Mouse (Mus musculus): ENCODE measurements around the gene Arpc4. TPM values are rescaled to one million over a fixed set of nuclear protein-coding genes. Genes with fewer than 3 reads are reported as not detected.

The Arpc4 gene
- polyA plus RNA-seq, 1 experiment = 14.4 TPM

DNA sequence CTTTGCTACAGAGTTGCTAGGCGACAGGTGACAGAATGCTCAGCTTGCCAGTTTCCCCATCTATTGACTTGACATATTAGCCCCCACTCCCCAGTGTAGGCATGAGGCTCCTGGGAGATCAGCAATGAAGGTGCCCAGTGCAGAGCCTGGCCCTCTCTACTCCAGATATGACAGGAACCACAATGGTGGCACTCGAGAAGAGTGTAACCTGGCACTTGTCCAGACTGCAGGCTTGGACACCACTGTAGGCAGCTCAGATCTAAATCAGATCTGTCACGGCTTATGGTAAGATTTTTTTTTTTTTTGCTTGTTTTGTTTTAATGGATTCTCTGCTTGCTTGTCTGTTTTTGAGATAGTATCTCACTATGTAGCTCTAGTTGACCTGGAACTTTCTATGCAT is 55.7 kb downstream of the Arpc4 start:
- Histone ChIP-seq H3K4me3 (ENCODE audit: control insufficient read depth, low read depth, low read length) (no peak overlapping the region), H3K27me3 (ENCODE audit: control insufficient read depth, insufficient read depth, low read length) (no peaks in the 10 kb centered on the region), H3K36me3 (ENCODE audit: control insufficient read depth, insufficient read depth, low read length) (no peaks in the 10 kb centered on the region), H3K27ac (ENCODE audit: control insufficient read depth, insufficient read depth, low read depth, low read length) (no peak overlapping the region), H3K4me1 (ENCODE audit: control insufficient read depth, insufficient read depth, low read length) (no peaks in the 10 kb centered on the region; the same call in 1 of the 2 replicates)
- TF ChIP-seq CTCF (IDR thresholded peaks at IDR 0.05; ENCODE audit: control insufficient read depth, insufficient read depth, insufficient replicate concordance, low read depth, low read length) (no peak), POLR2A (IDR thresholded peaks at IDR 0.05; ENCODE audit: control insufficient read depth, low read depth, low read length) (no peak)

DNA sequence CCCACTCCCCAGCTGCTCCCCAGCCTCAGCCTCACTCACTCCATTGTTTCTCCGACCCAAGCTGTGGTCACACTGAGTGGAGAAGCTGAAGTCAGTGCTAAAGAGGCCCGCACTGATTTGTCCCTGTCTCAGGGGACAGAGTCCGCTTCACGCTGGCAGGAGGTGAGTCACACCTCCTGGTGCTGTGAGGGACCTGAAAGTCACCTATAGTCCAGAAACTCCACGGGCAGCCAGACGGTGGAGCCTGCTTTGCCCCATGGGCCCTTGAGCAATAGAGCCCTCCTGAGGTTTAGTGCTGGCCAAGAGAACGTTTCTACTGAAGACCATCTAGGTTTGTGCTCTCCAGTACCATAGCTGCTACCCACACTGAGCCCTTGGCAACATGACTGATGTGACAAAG is 56.8 kb downstream of the Arpc4 start:
- Histone ChIP-seq H3K4me3 (ENCODE audit: control insufficient read depth, low read depth, low read length) (no peak overlapping the region), H3K27me3 (ENCODE audit: control insufficient read depth, insufficient read depth, low read length) (no peaks in the 10 kb centered on the region), H3K4me1 (ENCODE audit: control insufficient read depth, insufficient read depth, low read length) (no peaks in the 10 kb centered on the region; the same call in 1 of the 2 replicates), H3K36me3 (ENCODE audit: control insufficient read depth, insufficient read depth, low read length) (no peaks in the 10 kb centered on the region), H3K27ac (ENCODE audit: control insufficient read depth, insufficient read depth, low read depth, low read length) (no peak overlapping the region)
- TF ChIP-seq CTCF (IDR thresholded peaks at IDR 0.05; ENCODE audit: control insufficient read depth, insufficient read depth, insufficient replicate concordance, low read depth, low read length) = no peak
- no peak for TF ChIP-seq POLR2A (IDR thresholded peaks at IDR 0.05; ENCODE audit: control insufficient read depth, low read depth, low read length)

GRCm38 (mm10) chr6:113435664-113436205 is 57.8 kb downstream of the Arpc4 start, which contains the start of gene Cidec:
Cidec (minus strand) TSS chr6:113435760.
- Histone ChIP-seq H3K27ac (ENCODE audit: control insufficient read depth, insufficient read depth, low read depth, low read length) (no peak within 1 kb of the TSS), H3K27me3 (ENCODE audit: control insufficient read depth, insufficient read depth, low read length) (no peaks in the 10 kb centered on the region)
- TF ChIP-seq CTCF (IDR thresholded peaks at IDR 0.05; ENCODE audit: control insufficient read depth, insufficient read depth, insufficient replicate concordance, low read depth, low read length) = no peak
- no peak for TF ChIP-seq POLR2A (IDR thresholded peaks at IDR 0.05; ENCODE audit: control insufficient read depth, low read depth, low read length)

DNA sequence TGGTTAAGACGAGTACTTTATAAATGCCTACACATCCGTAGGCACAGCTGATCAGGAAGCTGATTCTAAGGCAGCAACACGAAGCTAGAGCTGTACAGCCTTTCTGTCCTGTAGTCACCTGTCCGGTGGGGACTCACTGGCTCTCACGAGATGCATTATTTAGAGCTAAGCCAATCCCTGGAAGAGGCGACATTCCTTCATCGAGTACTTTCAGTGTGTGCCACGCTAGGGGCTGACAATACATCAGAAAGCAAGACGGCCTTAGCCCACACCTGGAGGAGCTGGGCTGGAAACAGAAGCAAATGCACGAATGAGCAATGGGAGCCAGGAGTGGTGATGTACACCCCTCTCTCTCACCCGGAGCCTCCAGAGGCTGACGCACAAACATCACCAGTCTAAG is 59.2 kb downstream of the Arpc4 start:
- Histone ChIP-seq H3K36me3 (ENCODE audit: control insufficient read depth, insufficient read depth, low read length) (no peaks in the 10 kb centered on the region), H3K27ac (ENCODE audit: control insufficient read depth, insufficient read depth, low read depth, low read length) (no peak overlapping the region), H3K4me3 (ENCODE audit: control insufficient read depth, low read depth, low read length) (no peak overlapping the region), H3K4me1 (ENCODE audit: control insufficient read depth, insufficient read depth, low read length) (no peaks in the 10 kb centered on the region; the same call in 1 of the 2 replicates), H3K27me3 (ENCODE audit: control insufficient read depth, insufficient read depth, low read length) (no peaks in the 10 kb centered on the region)
- TF ChIP-seq POLR2A (IDR thresholded peaks at IDR 0.05; ENCODE audit: control insufficient read depth, low read depth, low read length) (no peak), CTCF (IDR thresholded peaks at IDR 0.05; ENCODE audit: control insufficient read depth, insufficient read depth, insufficient replicate concordance, low read depth, low read length) (no peak)

More at GRCm38 (mm10) chr6:113435664-113436205, 57.8 kb downstream of the Arpc4 start, which contains the start of gene Cidec:
- H3K4me3 ChIP-seq (ENCODE audit: control insufficient read depth, low read depth, low read length) = no peak within 1 kb of the TSS
- no peaks in the 10 kb centered on the region; the same call in 1 of the 2 replicates for H3K4me1 ChIP-seq (ENCODE audit: control insufficient read depth, insufficient read depth, low read length)
- H3K36me3 ChIP-seq (ENCODE audit: control insufficient read depth, insufficient read depth, low read length) = no peaks in the 10 kb centered on the region

GRCm38 (mm10) chr6:113438721-113439430 is 61.0 kb downstream of the Arpc4 start:
- TF ChIP-seq CTCF (IDR thresholded peaks at IDR 0.05; ENCODE audit: control insufficient read depth, insufficient read depth, insufficient replicate concordance, low read depth, low read length) (no peak), POLR2A (IDR thresholded peaks at IDR 0.05; ENCODE audit: control insufficient read depth, low read depth, low read length) (no peak)
- Histone ChIP-seq H3K4me1 (ENCODE audit: control insufficient read depth, insufficient read depth, low read length) (peaks cover 6% of the 10 kb centered on the region), H3K27ac (ENCODE audit: control insufficient read depth, insufficient read depth, low read depth, low read length) (no peak overlapping the region), H3K4me3 (ENCODE audit: control insufficient read depth, low read depth, low read length) (no peak overlapping the region), H3K36me3 (ENCODE audit: control insufficient read depth, insufficient read depth, low read length) (no peaks in the 10 kb centered on the region), H3K27me3 (ENCODE audit: control insufficient read depth, insufficient read depth, low read length) (no peaks in the 10 kb centered on the region)

Other genes with a start within 250 kb of the Arpc4 start
- 0.49 and 0.65 TPM in 2 replicates for gene Lhfpl4, start 182.7 kb upstream of the Arpc4 start, polyA plus RNA-seq (2012; rRNA removed)
- 28.6 and 29.8 TPM in 2 replicates for gene Mtmr14, start 140.3 kb upstream of the Arpc4 start, polyA plus RNA-seq (2012; rRNA removed)
- gene Cpne9, start 95.8 kb upstream of the Arpc4 start, polyA plus RNA-seq (2012; rRNA removed) = 0.34 and 0.58 TPM in 2 replicates
- gene Brpf1, start 71.0 kb upstream of the Arpc4 start, polyA plus RNA-seq (2012; rRNA removed) = 11.7 and 12.4 TPM in 2 replicates
- gene Ogg1, start 51.1 kb upstream of the Arpc4 start, polyA plus RNA-seq (2012; rRNA removed) = 30.0 and 31.0 TPM in 2 replicates
- gene Camk1, start 34.1 kb upstream of the Arpc4 start, polyA plus RNA-seq (2012; rRNA removed) = 2.4 and 4.3 TPM in 2 replicates
- 42.3 and 50.3 TPM in 2 replicates for gene Tada3, start 232 bp upstream of the Arpc4 start, polyA plus RNA-seq (2012; rRNA removed)
- 133 and 137 TPM in 2 replicates for gene Ttll3, start 11.1 kb downstream of the Arpc4 start, polyA plus RNA-seq (2012; rRNA removed)
- gene Rpusd3, start 41.2 kb downstream of the Arpc4 start, polyA plus RNA-seq (2012; rRNA removed) = 28.3 and 32.4 TPM in 2 replicates
- 1.7 and 5.7 TPM in 2 replicates for gene Cidec, start 57.6 kb downstream of the Arpc4 start, polyA plus RNA-seq (2012; rRNA removed)
- 51.8 and 62.2 TPM in 2 replicates for gene Jagn1, start 64.5 kb downstream of the Arpc4 start, polyA plus RNA-seq (2012; rRNA removed)
- gene Il17re, start 80.4 kb downstream of the Arpc4 start, polyA plus RNA-seq (2012; rRNA removed) = 6.1 and 7.8 TPM in 2 replicates
- 3.7 and 4.9 TPM in 2 replicates for gene Il17rc, start 93.3 kb downstream of the Arpc4 start, polyA plus RNA-seq (2012; rRNA removed)
- 4.6 and 5.0 TPM in 2 replicates for gene Creld1, start 105.2 kb downstream of the Arpc4 start, polyA plus RNA-seq (2012; rRNA removed)
- gene Prrt3, start 123.8 kb downstream of the Arpc4 start, polyA plus RNA-seq (2012; rRNA removed) = 0.05 and 0.19 TPM in 2 replicates
- 30.9 and 32.9 TPM in 2 replicates for gene Emc3, start 153.5 kb downstream of the Arpc4 start, polyA plus RNA-seq (2012; rRNA removed)
- 17.7 and 19.5 TPM in 2 replicates for gene Fancd2, start 153.6 kb downstream of the Arpc4 start, polyA plus RNA-seq (2012; rRNA removed)
- gene Fancd2os, start 222.6 kb downstream of the Arpc4 start, polyA plus RNA-seq (2012; rRNA removed) = 23.8 and 29.9 TPM in 2 replicates
- 60.9 and 70.2 TPM in 2 replicates for gene Brk1, start 226.7 kb downstream of the Arpc4 start, polyA plus RNA-seq (2012; rRNA removed)
- 222 and 254 TPM in 2 replicates for gene Vhl, start 245.8 kb downstream of the Arpc4 start, polyA plus RNA-seq (2012; rRNA removed)